Mouse (Mus musculus) lung, embryonic 15.5 days (tissue): ENCODE results near the gene Prkcb. TPM values are rescaled to one million over a fixed set of nuclear protein-coding genes. Genes with fewer than 3 reads are reported as not detected.

Experiments used
- ATAC-seq: fragments of 200-750 bp; cut with Nextera tagmentation; 2 replicates; pipeline ENCODE4 v1.8.0; 2017; ENCODE audit warnings: moderate number of reproducible peaks, borderline replicate concordance; ENCODE audit not compliant: low FRiP score, low TSS enrichment; ENCODE audit errors: extremely low read depth
- H3K27ac ChIP-seq: fragments of 300-500 bp; sonication (generic); 2 replicates; pipeline ENCODE4 v1.5.1; 2015; ENCODE audit warnings: moderate library complexity, mild to moderate bottlenecking, inconsistent platforms
- H3K27me3 ChIP-seq: fragments of 300-500 bp; sonication (generic); 2 replicates; pipeline ENCODE4 v1.6.1; 2015; ENCODE audit warnings: inconsistent platforms
- H3K36me3 ChIP-seq: fragments of 300-500 bp; sonication (generic); 2 replicates; pipeline ENCODE4 v1.6.1; 2015; ENCODE audit warnings: inconsistent platforms
- H3K4me1 ChIP-seq: fragments of 300-500 bp; sonication (generic); 2 replicates; pipeline ENCODE4 v1.6.1; 2015; ENCODE audit warnings: inconsistent platforms
- H3K4me2 ChIP-seq: fragments of 300-500 bp; sonication (generic); 2 replicates; pipeline ENCODE4 v1.6.1; 2015; ENCODE audit warnings: inconsistent platforms, mild to moderate bottlenecking, moderate library complexity
- H3K4me3 ChIP-seq: fragments of 300-500 bp; sonication (generic); 2 replicates; pipeline ENCODE4 v1.5.1; 2015; ENCODE audit warnings: mild to moderate bottlenecking, inconsistent platforms
- H3K9ac ChIP-seq: fragments of 300-500 bp; sonication (generic); 2 replicates; pipeline ENCODE4 v1.6.1; 2015; ENCODE audit warnings: inconsistent platforms
- H3K9me3 ChIP-seq: fragments of 300-500 bp; sonication (generic); 2 replicates; pipeline ENCODE4 v1.6.1; 2016; ENCODE audit warnings: inconsistent platforms
- WGBS: fragments of 180-500 bp; shearing (Covaris S2); methylation state at CpG from one replicate; pipeline ENCODE4 v1.1.7; 2015; 5-methylcytosine and 5-hydroxymethylcytosine counted together
- polyA plus RNA-seq: library from polyadenylated mRNA; unstranded; fragments of >200 nt; fragmentation: Nextera tagmentation; extraction: Ambion mirVana; gene quantifications from 2 replicates; pipeline ENCODE4 v1.2.1, GENCODE M21; 2015

Gene Prkcb
- polyA plus RNA-seq, 1 experiment from 2014 or later = 7.1 TPM

- Histone ChIP-seq H3K36me3 (no peaks in the 10 kb centered on the region), H3K4me2 (no peak overlapping the region), H3K4me1 (no peaks in the 10 kb centered on the region), H3K27ac (no peak overlapping the region), H3K4me3 (no peak overlapping the region), H3K9ac (no peak overlapping the region), H3K27me3 (no peaks in the 10 kb centered on the region; the same call in 1 of the 2 replicates), H3K9me3 (no peaks in the 10 kb centered on the region)
- WGBS = 61% methylated on average over 9 of the region's 9 CpGs
- ATAC-seq = peak; percentile 64
Observed at GRCm38 (mm10) chr7:122459203-122459965, 170.8 kb downstream of the Prkcb start.

GRCm38 (mm10) chr7:122460020-122460419, 171.5 kb downstream of the Prkcb start:
- Histone ChIP-seq H3K4me1 (no peaks in the 10 kb centered on the region), H3K36me3 (no peaks in the 10 kb centered on the region), H3K4me2 (no peak overlapping the region), H3K27me3 (no peaks in the 10 kb centered on the region; the same call in 1 of the 2 replicates), H3K9ac (no peak overlapping the region), H3K4me3 (no peak overlapping the region), H3K9me3 (no peaks in the 10 kb centered on the region), H3K27ac (no peak overlapping the region)
- WGBS = 53% methylated on average over 2 of the region's 2 CpGs
- ATAC-seq = no peak

- Histone ChIP-seq H3K27me3 (no peaks in the 10 kb centered on the region; the same call in 1 of the 2 replicates), H3K4me3 (no peak overlapping the region), H3K4me1 (0 out of 2 replicates have a peak, but pooled peaks cover 4% of the 10 kb centered on the region), H3K4me2 (no peak overlapping the region), H3K27ac (no peak overlapping the region), H3K36me3 (no peaks in the 10 kb centered on the region), H3K9ac (no peak overlapping the region), H3K9me3 (no peaks in the 10 kb centered on the region)
- 31% methylated on average over 8 of the region's 8 CpGs for WGBS
- ATAC-seq = 0 out of 2 replicates have a peak, but pooled peaks have one; percentile 19
Observed at GRCm38 (mm10) chr7:122465823-122466549, 177.4 kb downstream of the Prkcb start.

- no peak overlapping the region for H3K9ac ChIP-seq
- no peak overlapping the region for H3K27ac ChIP-seq
- ATAC-seq = no peak
- 0 out of 2 replicates have a peak, but pooled peaks cover 4% of the 10 kb centered on the region for H3K4me1 ChIP-seq
- H3K9me3 ChIP-seq = no peaks in the 10 kb centered on the region
- whole genome bisulfite sequencing = 44% methylated on average over 2 of the region's 2 CpGs
- no peaks in the 10 kb centered on the region for H3K36me3 ChIP-seq
- H3K27me3 ChIP-seq = no peaks in the 10 kb centered on the region; the same call in 1 of the 2 replicates
- no peak overlapping the region for H3K4me3 ChIP-seq
- H3K4me2 ChIP-seq = no peak overlapping the region
Observed at GRCm38 (mm10) chr7:122466722-122467121, 178.2 kb downstream of the Prkcb start.

GRCm38 (mm10) chr7:122467831-122468230, 179.3 kb downstream of the Prkcb start:
- Histone ChIP-seq H3K27ac (no peak overlapping the region), H3K36me3 (no peaks in the 10 kb centered on the region), H3K4me2 (no peak overlapping the region), H3K4me1 (0 out of 2 replicates have a peak, but pooled peaks cover 4% of the 10 kb centered on the region), H3K4me3 (no peak overlapping the region), H3K9ac (no peak overlapping the region), H3K9me3 (no peaks in the 10 kb centered on the region), H3K27me3 (no peaks in the 10 kb centered on the region; the same call in 1 of the 2 replicates)
- whole genome bisulfite sequencing = 60% methylated on average over 8 of the region's 8 CpGs
- ATAC-seq = no peak

- Histone ChIP-seq H3K27ac (no peak overlapping the region), H3K9ac (no peak overlapping the region), H3K9me3 (peaks cover 4% of the 10 kb centered on the region; the same call in 1 of the 2 replicates), H3K36me3 (no peaks in the 10 kb centered on the region), H3K4me2 (no peak overlapping the region), H3K4me3 (no peak overlapping the region), H3K27me3 (no peaks in the 10 kb centered on the region), H3K4me1 (0 out of 2 replicates have a peak, but pooled peaks cover 4% of the 10 kb centered on the region)
- peak; percentile 56; the same call in 1 of the 2 replicates for ATAC-seq
- 49% methylated on average over 18 of the region's 18 CpGs for WGBS
Observed at GRCm38 (mm10) chr7:122470370-122471280, 182.1 kb downstream of the Prkcb start.

GRCm38 (mm10) chr7:122472223-122472622, 183.7 kb downstream of the Prkcb start:
- Histone ChIP-seq H3K4me3 (no peak overlapping the region), H3K27ac (no peak overlapping the region), H3K9ac (no peak overlapping the region), H3K36me3 (no peaks in the 10 kb centered on the region), H3K4me2 (no peak overlapping the region), H3K4me1 (no peaks in the 10 kb centered on the region), H3K27me3 (no peaks in the 10 kb centered on the region), H3K9me3 (peaks cover 4% of the 10 kb centered on the region; the same call in 1 of the 2 replicates)
- no peak for ATAC-seq
- WGBS = 71% methylated on average over 5 of the region's 5 CpGs

DNA sequence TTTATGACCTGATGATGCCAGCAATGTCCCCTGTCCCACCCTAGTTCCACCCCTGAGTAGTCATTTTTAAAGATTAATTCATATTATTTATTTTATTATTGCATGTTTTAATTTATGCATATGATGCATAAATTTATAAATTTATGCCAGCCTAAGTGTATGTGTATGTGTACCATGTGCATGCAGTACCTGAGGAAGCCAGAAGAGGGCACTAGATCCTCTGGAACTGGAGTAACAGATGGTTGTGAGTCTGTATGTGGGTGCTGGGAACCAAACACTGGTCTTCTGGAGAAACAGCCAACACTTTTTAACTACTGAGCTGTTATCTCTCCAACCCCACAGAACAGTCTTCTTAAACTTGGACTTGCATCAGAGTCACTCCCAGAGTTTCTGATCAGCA, 186.5 kb downstream of the Prkcb start:
- H3K9me3 ChIP-seq = peaks cover 4% of the 10 kb centered on the region; the same call in 1 of the 2 replicates
- no peak for ATAC-seq
- 0 out of 2 replicates have a peak, but pooled peaks cover 4% of the 10 kb centered on the region for H3K4me1 ChIP-seq
- no peak overlapping the region for H3K27ac ChIP-seq
- H3K9ac ChIP-seq = no peak overlapping the region
- H3K27me3 ChIP-seq = no peaks in the 10 kb centered on the region
- H3K4me3 ChIP-seq = no peak overlapping the region
- no peaks in the 10 kb centered on the region for H3K36me3 ChIP-seq
- no peak overlapping the region for H3K4me2 ChIP-seq

DNA sequence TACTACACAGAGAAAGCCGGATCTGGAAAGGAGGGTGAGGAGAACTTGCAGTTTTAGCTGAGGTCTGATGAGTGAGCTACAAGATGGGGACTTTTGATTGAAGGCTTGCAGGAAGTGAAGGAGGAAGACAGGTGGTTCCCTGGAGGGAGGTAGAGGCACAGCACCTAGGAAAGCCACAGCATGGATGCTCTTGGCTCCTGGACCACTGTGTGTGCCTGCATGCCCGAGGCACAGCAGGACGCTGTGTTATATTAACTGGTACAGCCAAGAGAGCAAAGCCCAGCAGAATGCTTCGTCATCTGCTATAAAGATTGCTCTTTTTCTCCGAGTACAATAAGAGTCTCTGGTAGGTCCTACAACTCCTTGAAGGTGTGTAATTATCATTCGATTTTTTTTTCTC, 188.1 kb downstream of the Prkcb start:
- no peak for ATAC-seq
- no peak overlapping the region for H3K27ac ChIP-seq
- 80% methylated on average over 6 of the region's 6 CpGs for WGBS
- H3K36me3 ChIP-seq = no peaks in the 10 kb centered on the region
- 0 out of 2 replicates have a peak, but pooled peaks cover 4% of the 10 kb centered on the region for H3K4me1 ChIP-seq
- H3K9me3 ChIP-seq = peaks cover 4% of the 10 kb centered on the region; the same call in 1 of the 2 replicates
- H3K4me2 ChIP-seq = no peak overlapping the region
- H3K4me3 ChIP-seq = no peak overlapping the region
- no peaks in the 10 kb centered on the region for H3K27me3 ChIP-seq
- H3K9ac ChIP-seq = no peak overlapping the region

DNA sequence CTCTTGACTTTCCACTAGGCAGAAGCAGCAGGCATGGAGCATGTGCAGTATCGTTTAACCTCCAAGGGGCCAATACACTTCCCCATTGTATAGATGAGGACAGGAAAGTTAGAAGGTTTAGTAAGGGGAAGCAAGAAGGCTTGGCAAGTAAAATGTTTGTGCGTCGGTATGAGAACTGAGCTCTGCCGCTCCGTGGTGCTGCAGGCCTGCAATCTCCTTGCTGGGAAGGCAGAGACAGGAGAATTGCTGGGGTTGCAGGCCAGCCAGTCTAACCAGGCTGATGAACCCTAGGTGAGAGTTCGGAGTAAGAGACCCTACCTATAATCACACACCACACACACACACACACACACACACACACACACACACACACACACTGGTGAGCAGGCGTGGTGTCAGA, 188.6 kb downstream of the Prkcb start:
- 73% methylated on average over 7 of the region's 7 CpGs for whole genome bisulfite sequencing
- Histone ChIP-seq H3K27ac (no peak overlapping the region), H3K27me3 (no peaks in the 10 kb centered on the region), H3K9me3 (peaks cover 4% of the 10 kb centered on the region; the same call in 1 of the 2 replicates), H3K4me2 (no peak overlapping the region), H3K36me3 (no peaks in the 10 kb centered on the region), H3K4me3 (no peak overlapping the region), H3K9ac (no peak overlapping the region), H3K4me1 (0 out of 2 replicates have a peak, but pooled peaks cover 4% of the 10 kb centered on the region)
- no peak for ATAC-seq
